Mouse (Mus musculus) embryonic facial prominence, embryonic 14.5 days (tissue): ENCODE measurements around the gene Acp5. TPM values are rescaled to one million over a fixed set of nuclear protein-coding genes. Genes with fewer than 3 reads are reported as not detected.
A peak's percentile ranks its signal among the peaks of the same experiment; 100 is the strongest.

Source experiments
- ATAC-seq: fragments of 200-750 bp; cut with Nextera tagmentation; 2 replicates; pipeline ENCODE4 v1.8.0; 2017; ENCODE audit warnings: low read depth, moderate number of reproducible peaks, moderate TSS enrichment
- DNase-seq: peaks from one replicate; pipeline ENCODE4 v3.0.0-alpha.2; 2015; ENCODE audit warnings: low spot score
- H3K27ac ChIP-seq: fragments of 300-500 bp; sonication (generic); replicated peaks from 2 replicates; pipeline ENCODE4 v1.5.1; 2014; ENCODE audit warnings: low read depth, mild to moderate bottlenecking, low read length, moderate library complexity
- H3K27me3 ChIP-seq: fragments of 300-500 bp; sonication (generic); replicated peaks from 2 replicates; pipeline ENCODE4 v1.6.1; 2014; ENCODE audit warnings: low read length; ENCODE audit not compliant: control insufficient read depth, insufficient read depth
- H3K36me3 ChIP-seq: fragments of 300-500 bp; sonication (generic); 2 replicates; pipeline ENCODE4 v1.6.1; 2014; ENCODE audit warnings: low read length, mixed read lengths; ENCODE audit not compliant: control insufficient read depth, insufficient read depth
- H3K4me1 ChIP-seq: fragments of 300-500 bp; sonication (generic); 2 replicates; pipeline ENCODE4 v1.6.1; 2014; ENCODE audit warnings: antibody characterized with exemption, low read length; ENCODE audit not compliant: control insufficient read depth, insufficient read depth
- H3K4me2 ChIP-seq: fragments of 300-500 bp; sonication (generic); 2 replicates; pipeline ENCODE4 v1.6.1; 2014; ENCODE audit warnings: low read depth, mild to moderate bottlenecking, low read length, moderate library complexity, mixed read lengths
- H3K4me3 ChIP-seq: fragments of 300-500 bp; sonication (generic); 2 replicates; pipeline ENCODE4 v1.5.1; 2014; ENCODE audit warnings: low read depth, mild to moderate bottlenecking, low read length
- H3K9ac ChIP-seq: fragments of 300-500 bp; sonication (generic); 2 replicates; pipeline ENCODE4 v1.6.1; 2014; ENCODE audit warnings: low read depth, mild to moderate bottlenecking, low read length, moderate library complexity, mixed read lengths
- H3K9me3 ChIP-seq: fragments of 300-500 bp; sonication (generic); 2 replicates; pipeline ENCODE4 v1.6.1; 2016; ENCODE audit warnings: low read length; ENCODE audit not compliant: control insufficient read depth
- WGBS: fragments of 180-500 bp; shearing (Covaris S2); extraction: QIAGEN DNeasy Blood & Tissue Kit; methylation state at CpG from one replicate; pipeline ENCODE4 v1.1.7; 2014; 5-methylcytosine and 5-hydroxymethylcytosine counted together
- polyA plus RNA-seq: library from polyadenylated mRNA; unstranded; fragments of >200 nt; fragmentation: Nextera tagmentation; extraction: Ambion mirVana; gene quantifications from 2 replicates; pipeline ENCODE4 v1.2.1, GENCODE M21; 2014

Acp5 gene
- polyA plus RNA-seq, 1 experiment from 2014 or later, result 36.1 TPM

DNA sequence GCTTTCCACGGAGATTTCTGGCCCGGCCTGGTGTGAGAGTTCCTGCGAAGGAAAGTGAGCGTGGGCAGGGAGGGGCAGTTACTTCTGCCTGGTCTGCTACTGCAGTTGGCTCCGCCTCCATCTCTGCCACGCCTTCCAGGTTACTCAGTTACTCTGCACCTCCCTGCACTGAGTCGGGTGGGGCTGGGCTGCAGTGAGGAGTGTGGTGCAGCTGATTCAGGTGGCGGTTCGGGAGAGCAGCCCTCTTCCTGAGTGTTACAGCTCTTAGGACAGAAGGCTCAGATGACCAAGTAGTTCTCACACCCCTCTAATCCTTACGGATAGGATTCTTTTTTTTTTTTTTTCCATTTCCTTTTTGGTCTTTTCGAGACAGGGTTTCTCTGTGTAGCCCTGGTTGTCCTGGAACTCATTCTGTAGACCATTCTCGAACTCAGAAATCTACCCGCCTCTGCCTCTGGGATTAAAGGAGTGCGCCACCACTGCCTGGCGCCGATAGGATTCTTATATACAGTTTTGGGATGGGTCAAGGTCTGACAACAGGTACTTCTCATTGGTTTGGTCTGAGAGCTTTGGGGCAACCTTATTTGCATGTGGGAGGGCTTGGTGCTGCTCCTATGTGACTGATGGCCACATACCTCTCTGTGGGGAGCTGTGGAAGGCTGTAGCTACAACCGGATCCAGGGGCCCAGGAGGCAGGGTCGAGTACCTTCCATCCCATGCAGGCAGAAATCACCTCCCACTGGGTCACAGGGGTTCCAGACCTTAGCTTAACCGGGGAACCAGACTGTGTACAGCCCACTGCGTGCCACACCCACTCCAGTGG lies 14.1 kb upstream of the Acp5 start:
- Histone ChIP-seq H3K36me3 (no peaks in the 10 kb centered on the region), H3K4me1 (no peaks in the 10 kb centered on the region), H3K4me3 (no peak overlapping the region), H3K9me3 (peaks cover 6% of the 10 kb centered on the region; the same call in 1 of the 2 replicates), H3K9ac (no peak overlapping the region), H3K4me2 (no peak overlapping the region), H3K27ac (no peak overlapping the region), H3K27me3 (no peaks in the 10 kb centered on the region)
- WGBS, result 77% methylated on average over 20 of the region's 20 CpGs
- ATAC-seq, result peak; percentile 60; the same call in 1 of the 2 replicates
- no peak for DNase-seq

GRCm38 (mm10) chr9:22144304-22144965 lies 8.9 kb upstream of the Acp5 start:
- Histone ChIP-seq H3K36me3 (no peaks in the 10 kb centered on the region), H3K4me1 (no peaks in the 10 kb centered on the region), H3K27ac (no peak overlapping the region), H3K9me3 (peaks cover 6% of the 10 kb centered on the region; the same call in 1 of the 2 replicates), H3K27me3 (no peaks in the 10 kb centered on the region), H3K4me3 (no peak overlapping the region), H3K4me2 (no peak overlapping the region), H3K9ac (no peak overlapping the region)
- DNase-seq (no peak), ATAC-seq (no peak)
- WGBS, result 86% methylated on average over 7 of the region's 8 CpGs

GRCm38 (mm10) chr9:22143108-22144037 lies 7.9 kb upstream of the Acp5 start:
- no peak overlapping the region for H3K4me2 ChIP-seq
- H3K4me1 ChIP-seq, result no peaks in the 10 kb centered on the region
- peaks cover 6% of the 10 kb centered on the region; the same call in 1 of the 2 replicates for H3K9me3 ChIP-seq
- no peaks in the 10 kb centered on the region for H3K27me3 ChIP-seq
- H3K36me3 ChIP-seq, result no peaks in the 10 kb centered on the region
- H3K9ac ChIP-seq, result no peak overlapping the region
- DNase-seq (peak; percentile 83), ATAC-seq (peak; percentile 62; the same call in 1 of the 2 replicates)
- WGBS, result 51% methylated on average over 17 of the region's 17 CpGs
- H3K4me3 ChIP-seq, result no peak overlapping the region
- no peak overlapping the region for H3K27ac ChIP-seq

GRCm38 (mm10) chr9:22139746-22140145 lies 4.2 kb upstream of the Acp5 start:
- H3K9me3 ChIP-seq, result no peaks in the 10 kb centered on the region
- DNase-seq (no peak), ATAC-seq (no peak)
- H3K27me3 ChIP-seq, result no peaks in the 10 kb centered on the region; the same call in 1 of the 2 replicates
- no peaks in the 10 kb centered on the region for H3K4me1 ChIP-seq
- 88% methylated on average over 5 of the region's 5 CpGs for WGBS
- H3K9ac ChIP-seq, result no peak overlapping the region
- H3K4me2 ChIP-seq, result no peak overlapping the region
- H3K36me3 ChIP-seq, result no peaks in the 10 kb centered on the region
- H3K27ac ChIP-seq, result no peak overlapping the region
- H3K4me3 ChIP-seq, result no peak overlapping the region

DNA sequence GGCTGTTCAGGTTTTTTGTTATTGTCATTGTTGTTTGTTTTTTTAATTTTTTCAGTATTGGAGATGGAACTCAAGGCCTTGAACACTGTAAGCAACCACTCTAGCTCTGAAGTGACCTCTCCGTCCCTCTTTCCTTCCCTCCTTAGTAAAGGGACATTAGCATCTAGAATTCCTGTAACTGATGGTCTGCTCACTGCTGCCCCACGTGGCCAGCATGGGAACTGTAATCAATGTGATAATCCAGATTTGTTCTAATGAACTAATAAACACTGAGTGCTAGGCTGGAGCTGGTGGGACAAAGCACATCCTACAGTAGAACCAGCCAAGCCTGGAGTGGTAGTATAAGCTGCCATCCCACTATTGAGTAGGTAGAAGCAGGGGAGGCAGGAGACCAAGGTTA lies 3.0 kb upstream of the Acp5 start:
- WGBS, result 38% methylated on average over 2 of the region's 2 CpGs

GRCm38 (mm10) chr9:22136765-22137547 lies 1.4 kb upstream of the Acp5 start:
- H3K4me1 ChIP-seq, result 0 out of 2 replicates have a peak, but pooled peaks cover 1% of the 10 kb centered on the region
- H3K9me3 ChIP-seq, result no peaks in the 10 kb centered on the region
- H3K4me2 ChIP-seq, result no peak overlapping the region
- H3K27ac ChIP-seq, result no peak overlapping the region
- H3K36me3 ChIP-seq, result no peaks in the 10 kb centered on the region
- ATAC-seq (no peak), DNase-seq (no peak)
- H3K4me3 ChIP-seq, result no peak overlapping the region
- 17% methylated on average over 22 of the region's 23 CpGs for WGBS
- H3K9ac ChIP-seq, result no peak overlapping the region
- H3K27me3 ChIP-seq, result peaks cover 2% of the 10 kb centered on the region; the same call in 1 of the 2 replicates

More for the DNA sequence above, 3.0 kb upstream of the Acp5 start:
- DNase-seq, result no peak
- no peak for ATAC-seq
- no peak overlapping the region for H3K4me3 ChIP-seq
- H3K9ac ChIP-seq, result no peak overlapping the region
- no peaks in the 10 kb centered on the region; the same call in 1 of the 2 replicates for H3K27me3 ChIP-seq
- no peaks in the 10 kb centered on the region for H3K9me3 ChIP-seq
- no peak overlapping the region for H3K4me2 ChIP-seq
- no peaks in the 10 kb centered on the region for H3K4me1 ChIP-seq
- H3K27ac ChIP-seq, result no peak overlapping the region
- H3K36me3 ChIP-seq, result no peaks in the 10 kb centered on the region

DNA sequence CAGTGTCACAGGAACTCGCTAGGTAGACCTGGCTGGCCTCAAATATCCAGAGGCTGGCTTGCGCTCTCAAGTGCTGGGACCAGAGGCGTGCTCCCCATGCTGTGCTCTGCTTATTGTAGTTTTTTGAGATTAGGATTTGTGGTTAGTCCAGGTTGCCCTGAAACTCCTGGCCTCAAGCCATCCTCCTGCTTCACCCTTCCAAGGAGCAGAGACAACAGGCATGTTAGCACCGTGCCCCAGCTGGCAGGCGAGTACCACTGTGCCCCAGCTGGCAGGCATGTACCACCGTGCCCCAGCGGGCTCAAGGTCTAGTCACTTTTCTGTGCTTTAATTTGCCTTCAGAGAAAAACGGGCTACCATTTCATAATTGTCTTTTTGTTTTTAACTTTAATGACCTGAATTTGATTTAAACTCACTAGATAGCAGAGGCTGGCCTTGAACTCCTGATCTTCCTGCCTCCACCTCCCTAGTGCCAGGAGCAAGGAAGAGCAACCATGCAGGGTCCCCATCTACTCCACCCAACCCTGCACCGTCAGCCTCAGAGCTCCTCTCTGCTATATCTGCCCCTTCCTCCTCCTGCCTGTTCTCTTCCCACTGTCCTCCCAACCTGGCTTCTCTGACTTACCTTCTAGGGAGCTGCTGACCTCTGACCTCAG lies 395 bp downstream of the Acp5 start:
- H3K4me3 ChIP-seq, result no peak overlapping the region
- H3K27me3 ChIP-seq, result peaks cover 3% of the 10 kb centered on the region; the same call in 1 of the 2 replicates
- no peaks in the 10 kb centered on the region for H3K36me3 ChIP-seq
- H3K9ac ChIP-seq, result no peak overlapping the region
- DNase-seq (no peak), ATAC-seq (no peak)
- H3K4me1 ChIP-seq, result 0 out of 2 replicates have a peak, but pooled peaks cover 11% of the 10 kb centered on the region
- WGBS, result 75% methylated on average over 9 of the region's 9 CpGs
- H3K4me2 ChIP-seq, result no peak overlapping the region
- no peak overlapping the region for H3K27ac ChIP-seq
- no peaks in the 10 kb centered on the region for H3K9me3 ChIP-seq
